Mouse (Mus musculus): Measurements from ENCODE around the gene Fto.

The Fto gene

GRCm38 (mm10) chr8:91312835-91313832 is at the start of gene Fto, which contains the start of gene Rpgrip1l:
Gene Fto, plus strand, starts transcription at chr8:91313525.
Gene Rpgrip1l, minus strand, starts transcription at chr8:91313262.
- peak; percentile 98 for DNase-seq (ENCODE audit: low read depth, low spot score)

GRCm38 (mm10) chr8:91263939-91264338 is 49.4 kb upstream of the Fto start:
- no peak for DNase-seq (ENCODE audit: low read depth, low spot score)

- no peak for DNase-seq (ENCODE audit: low read depth, low spot score)
Observed at GRCm38 (mm10) chr8:91264564-91264963, 48.8 kb upstream of the Fto start.

DNA sequence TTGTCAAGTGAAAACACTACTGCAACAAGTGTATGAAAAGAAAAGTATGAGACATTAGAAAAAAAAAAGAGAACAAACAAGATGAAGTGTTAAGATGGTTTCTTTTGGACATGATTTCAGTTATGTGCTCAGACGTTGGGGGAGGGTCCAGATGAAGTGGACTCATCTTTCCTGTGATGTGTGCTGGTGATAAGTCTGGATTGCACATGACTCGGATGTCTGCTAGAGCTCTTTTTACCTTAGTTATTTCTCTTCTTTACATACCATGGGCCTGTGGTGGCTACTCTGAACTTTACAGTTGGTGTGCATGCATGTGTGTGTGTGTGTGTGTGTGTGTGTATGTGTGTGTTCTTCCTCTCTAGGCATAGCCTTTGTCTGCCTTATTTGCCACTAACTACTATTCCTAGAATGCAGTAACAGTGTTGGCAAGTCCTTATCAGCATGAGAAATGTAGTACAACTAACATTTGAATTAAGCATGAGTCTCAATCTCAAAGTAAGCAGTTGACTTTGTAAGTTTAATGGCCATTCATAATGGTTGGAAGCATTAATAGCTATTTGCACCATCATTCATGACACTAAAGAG is 43.9 kb upstream of the Fto start:
- DNase-seq (ENCODE audit: low read depth, low spot score) = no peak

DNA sequence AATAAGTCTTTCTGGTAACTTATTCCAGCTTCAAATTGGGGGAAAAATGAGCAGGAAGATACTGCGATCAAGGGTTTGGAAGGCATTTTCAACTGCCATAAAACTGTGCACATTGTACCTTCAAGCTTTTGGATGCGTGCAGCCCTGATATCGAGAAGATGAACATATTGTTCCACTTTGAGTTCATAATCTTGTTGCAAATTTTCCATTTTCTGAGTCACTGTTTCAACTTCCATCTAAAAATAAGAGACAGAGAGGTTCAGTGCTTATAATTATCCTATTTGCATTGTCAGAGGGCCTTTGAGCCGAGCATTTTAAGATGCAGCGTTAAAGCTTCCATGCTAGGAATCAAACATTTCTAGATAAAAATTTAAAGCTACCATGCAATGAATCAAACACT is 39.8 kb upstream of the Fto start:
- DNase-seq (ENCODE audit: low read depth, low spot score) = no peak

GRCm38 (mm10) chr8:91276337-91276736 is 37.0 kb upstream of the Fto start:
- peak; percentile 27 for DNase-seq (ENCODE audit: low read depth, low spot score)

- DNase-seq (ENCODE audit: low read depth, low spot score) = no peak
Observed at GRCm38 (mm10) chr8:91278060-91278459, 35.3 kb upstream of the Fto start.

DNA sequence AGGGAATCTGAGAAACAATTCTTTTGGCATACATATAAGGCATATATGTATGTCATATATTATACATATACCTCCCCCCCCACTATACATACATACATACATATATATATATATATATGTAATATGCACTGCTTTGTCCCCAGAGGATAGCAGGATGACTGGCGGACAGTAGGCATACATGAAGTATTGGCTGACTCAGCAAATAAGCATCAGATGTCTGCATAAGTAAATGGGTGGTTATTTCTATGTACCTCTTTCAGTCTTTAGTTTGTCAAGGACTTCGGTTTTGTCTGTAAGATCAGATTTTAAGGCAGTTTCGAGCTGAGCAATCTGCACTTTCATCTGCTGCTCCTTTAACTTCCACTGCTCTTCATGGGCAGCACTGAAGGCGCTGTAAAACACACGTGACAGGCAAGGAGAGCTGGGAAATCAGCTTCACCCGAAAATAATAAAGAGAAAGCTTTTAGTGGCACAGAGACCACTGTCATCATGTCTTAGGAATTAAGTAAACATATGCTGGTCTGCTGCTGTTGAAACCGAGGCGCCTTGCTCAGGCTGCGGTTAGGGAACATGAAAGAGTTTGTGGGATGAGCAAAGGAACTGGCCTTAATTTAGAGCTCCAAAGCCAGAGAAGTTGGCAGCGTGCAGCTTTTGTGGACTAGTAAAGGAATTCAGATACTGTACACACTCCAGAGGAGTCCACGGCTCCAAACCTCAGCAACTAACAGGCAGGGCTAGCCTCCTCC is 32.7 kb upstream of the Fto start:
- DNase-seq (ENCODE audit: low read depth, low spot score) = no peak

DNA sequence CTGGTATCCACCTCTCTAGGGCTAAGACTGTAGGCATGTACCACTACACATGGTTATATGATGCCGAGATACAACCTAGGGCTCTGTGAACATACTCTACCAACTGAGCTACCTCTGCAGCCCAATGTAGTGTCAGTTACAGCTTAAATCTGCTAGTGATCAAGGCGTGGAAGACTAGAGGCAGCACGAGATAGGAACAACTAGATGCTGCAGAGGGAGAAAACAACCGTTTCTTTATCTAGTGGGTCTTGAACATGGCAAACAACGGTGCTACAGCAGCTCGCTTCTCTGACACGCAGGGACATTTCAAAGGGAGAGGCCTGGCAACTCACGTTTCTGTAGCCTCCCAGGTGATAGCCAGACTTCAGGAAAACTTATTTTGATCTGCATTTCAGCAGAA is 31.8 kb upstream of the Fto start:
- no peak for DNase-seq (ENCODE audit: low read depth, low spot score)

DNA sequence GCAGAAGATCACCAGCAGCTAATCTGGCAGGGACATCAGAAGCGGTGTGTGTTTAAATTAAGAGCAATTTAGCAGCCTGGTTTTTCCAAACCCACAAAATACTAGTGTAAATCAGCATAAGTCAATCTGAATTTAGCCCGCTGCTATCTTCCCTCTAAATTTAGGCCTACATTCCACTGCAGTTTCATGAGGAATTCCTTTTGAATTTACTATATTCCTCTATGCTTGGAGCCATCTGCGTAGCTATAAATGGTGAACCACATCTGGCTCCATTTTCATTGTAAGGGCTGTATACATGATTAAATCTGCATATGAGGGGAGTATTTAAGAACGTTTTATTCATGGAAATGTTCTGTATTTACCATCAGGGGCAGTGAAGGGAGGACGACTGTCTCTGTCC is 30.7 kb upstream of the Fto start:
- no peak for DNase-seq (ENCODE audit: low read depth, low spot score)

GRCm38 (mm10) chr8:91283815-91284214 is 29.5 kb upstream of the Fto start:
- no peak for DNase-seq (ENCODE audit: low read depth, low spot score)

GRCm38 (mm10) chr8:91286237-91286636 is 27.1 kb upstream of the Fto start:
- no peak for DNase-seq (ENCODE audit: low read depth, low spot score)

DNA sequence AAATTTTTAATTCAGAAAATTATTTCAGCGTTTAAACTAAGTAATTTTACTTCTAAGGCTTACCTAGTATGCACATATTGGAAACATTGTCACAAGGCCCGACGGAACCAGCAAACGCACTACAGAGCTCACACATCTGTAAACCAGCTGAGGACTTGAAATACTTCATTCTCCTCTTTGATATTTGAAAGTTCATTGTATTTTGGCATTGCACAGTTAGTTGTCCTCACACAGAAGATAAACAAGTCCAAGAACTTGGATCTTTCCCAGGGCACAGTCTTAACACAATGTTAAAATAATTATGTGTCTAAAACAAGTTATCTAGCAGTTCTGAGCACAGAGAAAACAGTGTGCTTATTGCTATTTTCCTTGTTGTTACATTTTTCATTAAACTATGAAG is 22.7 kb upstream of the Fto start:
- no peak for DNase-seq (ENCODE audit: low read depth, low spot score)

- DNase-seq (ENCODE audit: low read depth, low spot score) = no peak
Observed at GRCm38 (mm10) chr8:91295786-91296185, 17.5 kb upstream of the Fto start.

- no peak for DNase-seq (ENCODE audit: low read depth, low spot score)
Observed at GRCm38 (mm10) chr8:91298672-91299071, 14.7 kb upstream of the Fto start.

GRCm38 (mm10) chr8:91304481-91305386 is 8.6 kb upstream of the Fto start:
- DNase-seq (ENCODE audit: low read depth, low spot score) = no peak

DNA sequence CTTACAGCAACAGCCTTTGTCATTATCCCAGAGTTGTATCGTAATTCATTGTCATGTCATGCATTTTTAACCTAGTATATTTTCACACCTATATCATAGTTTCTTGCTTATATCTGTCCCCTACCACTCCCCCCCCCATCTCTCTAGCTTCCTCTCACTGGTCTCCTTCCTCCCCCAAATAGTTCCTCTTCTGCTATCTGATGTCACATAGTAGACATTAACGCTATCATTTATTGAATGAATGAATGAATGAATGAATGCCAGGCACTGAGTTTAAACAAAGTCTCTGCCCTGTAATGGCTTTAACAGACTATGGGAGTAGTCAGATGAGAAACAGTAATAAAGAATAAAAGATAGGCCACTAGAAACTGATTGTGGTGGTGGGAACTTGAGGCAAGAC is 983 bp upstream of the Fto start:
- no peak for DNase-seq (ENCODE audit: low read depth, low spot score)

GRCm38 (mm10) chr8:91317567-91318227 is 4.4 kb downstream of the Fto start:
- DNase-seq (ENCODE audit: low read depth, low spot score) = no peak

DNA sequence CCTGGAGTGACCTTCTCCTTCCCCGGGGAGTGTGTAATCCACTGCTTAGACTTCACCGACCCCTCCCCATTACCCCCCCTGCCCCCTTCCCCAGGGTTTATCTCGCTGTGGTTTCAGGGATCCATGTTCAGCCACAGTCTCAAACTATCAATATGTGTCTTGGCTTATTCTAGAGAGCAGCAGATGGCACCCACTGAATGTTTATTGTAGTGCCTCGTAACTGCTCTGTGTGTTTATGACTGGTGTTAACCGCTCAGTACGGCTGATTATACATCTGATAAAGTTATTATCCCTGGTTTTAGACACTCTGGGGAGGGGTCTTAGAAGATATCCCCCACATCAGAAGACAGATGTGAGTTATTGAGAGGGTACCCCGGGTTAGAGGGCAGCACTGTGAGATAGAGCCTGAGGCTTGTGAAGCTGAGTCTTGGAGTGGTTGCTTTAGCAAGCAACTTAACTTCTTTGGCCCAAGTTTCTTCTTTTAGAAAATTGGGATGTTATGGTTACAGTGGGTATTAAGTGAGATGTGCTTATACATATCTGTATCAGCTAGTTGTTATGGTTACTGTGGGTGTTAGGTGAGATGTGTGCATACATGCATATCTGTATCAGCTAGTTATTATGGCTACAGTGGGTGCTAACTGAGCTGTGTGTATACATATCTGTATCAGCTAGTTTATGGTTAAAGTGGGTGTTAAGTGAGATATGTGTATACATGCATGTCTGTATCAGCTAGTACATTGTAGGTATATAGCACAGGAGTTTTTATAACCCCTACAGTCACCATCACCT is 5.8 kb downstream of the Fto start:
- DNase-seq (ENCODE audit: low read depth, low spot score) = no peak

DNA sequence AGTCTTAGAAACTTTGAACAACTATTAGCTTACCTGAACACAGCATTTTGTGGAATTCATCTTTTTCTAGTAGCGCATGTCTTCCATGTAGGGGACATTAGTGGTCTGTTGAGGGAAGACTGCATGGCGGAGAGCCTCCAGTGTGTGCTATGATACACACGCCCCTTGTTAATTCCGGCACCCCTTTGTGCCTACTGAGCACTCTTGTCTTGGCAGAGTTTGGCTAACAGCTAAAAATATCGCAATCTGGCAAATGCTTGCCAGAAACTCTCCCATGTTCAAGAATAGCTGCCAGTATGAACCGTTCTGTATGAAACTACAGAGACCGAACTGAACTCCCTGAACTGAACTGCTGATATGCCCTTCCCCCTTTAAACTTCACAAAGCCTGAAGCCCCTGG is 10.2 kb downstream of the Fto start:
- no peak for DNase-seq (ENCODE audit: low read depth, low spot score)
